Mouse (Mus musculus): Measurements from ENCODE around the gene Hdac11. TPM values are rescaled to one million over a fixed set of nuclear protein-coding genes. Genes with fewer than 3 reads are reported as not detected.

Gene Hdac11
- polyA plus RNA-seq, 1 experiment from 2014 or later = 16.2 TPM

DNA sequence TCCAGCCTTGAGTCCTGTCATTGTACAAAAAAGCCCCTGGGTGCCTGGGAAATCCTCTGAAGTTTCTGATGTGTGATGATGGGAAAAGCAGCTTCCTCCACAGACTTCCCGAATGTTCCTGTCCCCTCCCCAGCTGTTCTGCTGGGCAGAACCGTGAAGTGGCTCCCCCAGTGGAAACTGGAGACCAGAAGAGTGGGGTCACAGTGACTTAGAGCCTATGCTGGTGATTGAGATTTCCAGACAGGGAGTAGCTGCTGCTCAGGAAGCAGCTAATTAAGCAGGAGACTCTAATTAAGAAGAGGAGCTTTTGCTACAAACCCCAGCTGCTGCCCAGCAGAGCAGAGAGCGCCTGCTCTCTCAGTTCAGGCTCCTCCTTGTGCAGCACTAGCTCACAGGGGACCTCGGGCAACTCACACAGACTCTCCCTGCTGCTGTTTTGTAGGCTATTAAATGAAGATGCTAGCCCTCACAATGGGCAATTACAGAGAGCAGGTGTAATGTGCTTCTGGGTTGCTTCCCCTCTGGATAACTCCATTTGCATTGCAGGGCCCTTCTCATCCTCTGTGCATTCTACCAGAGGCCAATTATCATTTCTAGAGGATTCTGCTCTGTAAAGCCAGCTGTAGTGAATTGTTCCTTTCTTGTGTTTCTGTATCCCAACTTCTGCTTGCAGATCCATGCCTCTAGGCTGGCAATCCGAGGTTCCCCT, 9.9 kb upstream of the Hdac11 start:
- H3K27ac ChIP-seq = peak overlapping the region; percentile 16; the same call in 1 of the 2 replicates
- DNase-seq (ENCODE audit: low spot score) (peak; percentile 64), ATAC-seq (replicated peaks; ENCODE audit: low FRiP score, low read depth) (peak; percentile 58)
- H3K4me3 ChIP-seq (replicated peaks; ENCODE audit: low read depth, low read length) = no peak overlapping the region
- H3K27me3 ChIP-seq (ENCODE audit: insufficient read depth, low read length) = no peaks in the 10 kb centered on the region
- no peak overlapping the region for H3K9ac ChIP-seq (ENCODE audit: low read depth, low read length)
- 0 out of 2 replicates have a peak, but pooled peaks cover 3% of the 10 kb centered on the region for H3K4me1 ChIP-seq (replicated peaks; ENCODE audit: insufficient read depth, low read length)
- 0 out of 2 replicates have a peak, but pooled peaks have one; percentile 24 for TF ChIP-seq CTCF (IDR thresholded peaks at IDR 0.05; ENCODE audit: low read depth)
- WGBS = 24% methylated on average over 5 of the region's 5 CpGs
- H3K36me3 ChIP-seq (ENCODE audit: insufficient read depth, low read length) = no peaks in the 10 kb centered on the region
- H3K4me2 ChIP-seq (ENCODE audit: low read length) = no peak overlapping the region
- no peaks in the 10 kb centered on the region for H3K9me3 ChIP-seq (replicated peaks; ENCODE audit: low read length)

DNA sequence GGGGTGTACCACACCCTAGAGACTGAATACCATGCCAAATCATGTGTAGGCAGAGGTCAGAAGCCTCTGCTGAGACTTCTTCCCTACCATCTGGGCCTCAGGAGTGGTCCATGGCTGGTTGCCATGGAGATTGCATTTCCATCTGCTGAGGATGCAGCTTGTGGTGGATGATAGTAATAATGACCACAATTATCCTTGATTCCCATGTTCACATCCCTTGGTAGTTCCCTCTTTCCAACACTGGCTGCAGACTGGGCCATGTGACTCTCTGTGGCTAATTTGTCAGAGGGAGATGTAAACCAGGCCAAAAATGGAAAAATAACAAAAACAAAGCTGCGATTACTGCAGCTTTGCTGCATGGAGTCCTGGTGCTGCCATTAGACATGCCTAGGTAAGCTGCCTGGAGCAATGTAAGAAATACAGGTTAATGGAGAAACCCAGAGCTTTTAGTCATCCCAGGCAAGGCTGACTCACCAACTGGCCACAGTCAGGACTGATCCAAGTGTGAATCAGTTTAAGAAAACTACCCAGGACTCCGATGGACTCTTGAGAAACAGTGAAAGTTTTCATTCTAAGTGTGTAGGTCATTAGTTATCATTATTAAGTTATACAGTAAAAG, 9.2 kb upstream of the Hdac11 start:
- H3K27me3 ChIP-seq (ENCODE audit: insufficient read depth, low read length) = no peaks in the 10 kb centered on the region
- H3K9ac ChIP-seq (ENCODE audit: low read depth, low read length) = no peak overlapping the region
- 0 out of 2 replicates have a peak, but pooled peaks cover 3% of the 10 kb centered on the region for H3K4me1 ChIP-seq (replicated peaks; ENCODE audit: insufficient read depth, low read length)
- H3K27ac ChIP-seq = no peak overlapping the region; the same call in 1 of the 2 replicates
- no peaks in the 10 kb centered on the region for H3K9me3 ChIP-seq (replicated peaks; ENCODE audit: low read length)
- WGBS = 70% methylated on average over 2 of the region's 2 CpGs
- DNase-seq (ENCODE audit: low spot score) (no peak), ATAC-seq (replicated peaks; ENCODE audit: low FRiP score, low read depth) (no peak)
- no peak overlapping the region for H3K4me2 ChIP-seq (ENCODE audit: low read length)
- TF ChIP-seq CTCF (IDR thresholded peaks at IDR 0.05; ENCODE audit: low read depth) = no peak
- H3K36me3 ChIP-seq (ENCODE audit: insufficient read depth, low read length) = no peaks in the 10 kb centered on the region
- no peak overlapping the region for H3K4me3 ChIP-seq (replicated peaks; ENCODE audit: low read depth, low read length)

DNA sequence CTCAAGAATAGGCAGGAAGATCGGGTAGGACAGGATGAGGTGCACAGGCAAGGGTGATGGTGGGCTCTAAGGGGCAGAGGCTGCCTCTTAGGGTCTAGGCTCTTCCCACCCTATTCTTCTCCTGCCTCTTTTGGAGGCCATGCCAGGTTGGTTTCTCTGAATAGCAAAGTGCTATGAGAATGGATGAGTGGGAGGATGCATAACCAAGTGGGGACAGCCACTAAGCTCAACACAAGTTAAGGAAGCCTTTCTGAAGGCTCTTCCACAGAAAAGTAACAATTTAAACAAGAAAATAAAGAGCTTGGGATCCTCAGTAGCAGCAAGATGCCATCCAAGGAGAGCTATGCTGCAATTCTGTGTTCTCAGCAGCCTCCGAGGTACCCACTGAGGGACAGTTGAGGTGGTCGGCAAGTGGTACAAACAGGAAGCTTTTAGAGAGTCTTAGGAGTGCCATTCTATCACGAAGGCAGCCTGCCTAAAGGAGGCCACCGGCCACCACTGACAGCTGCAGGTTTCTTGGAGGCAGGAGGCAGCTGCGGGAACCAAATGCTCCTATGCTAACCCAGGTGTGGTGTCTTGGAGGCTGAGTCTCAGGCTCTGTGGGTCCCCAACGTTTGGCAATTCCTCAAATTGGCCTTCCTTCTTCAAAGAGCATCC, 3.4 kb upstream of the Hdac11 start:
- ATAC-seq (replicated peaks; ENCODE audit: low FRiP score, low read depth) (no peak), DNase-seq (ENCODE audit: low spot score) (no peak)
- H3K4me1 ChIP-seq (replicated peaks; ENCODE audit: insufficient read depth, low read length) = no peaks in the 10 kb centered on the region
- H3K4me3 ChIP-seq (replicated peaks; ENCODE audit: low read depth, low read length) = no peak overlapping the region
- 37% methylated on average over 7 of the region's 7 CpGs for WGBS
- H3K27me3 ChIP-seq (ENCODE audit: insufficient read depth, low read length) = no peaks in the 10 kb centered on the region
- no peaks in the 10 kb centered on the region for H3K36me3 ChIP-seq (ENCODE audit: insufficient read depth, low read length)
- H3K9ac ChIP-seq (ENCODE audit: low read depth, low read length) = no peak overlapping the region
- 0 out of 2 replicates have a peak overlapping the region, but pooled peaks have one; percentile 36 for H3K4me2 ChIP-seq (ENCODE audit: low read length)
- no peaks in the 10 kb centered on the region for H3K9me3 ChIP-seq (replicated peaks; ENCODE audit: low read length)
- no peak overlapping the region for H3K27ac ChIP-seq
- no peak for TF ChIP-seq CTCF (IDR thresholded peaks at IDR 0.05; ENCODE audit: low read depth)

GRCm38 (mm10) chr6:91153549-91154064, 2.9 kb upstream of the Hdac11 start:
- no peak overlapping the region for H3K9ac ChIP-seq (ENCODE audit: low read depth, low read length)
- no peaks in the 10 kb centered on the region for H3K9me3 ChIP-seq (replicated peaks; ENCODE audit: low read length)
- H3K36me3 ChIP-seq (ENCODE audit: insufficient read depth, low read length) = no peaks in the 10 kb centered on the region
- DNase-seq (ENCODE audit: low spot score) = peak; percentile 78
- no peak for TF ChIP-seq CTCF (IDR thresholded peaks at IDR 0.05; ENCODE audit: low read depth)
- H3K4me1 ChIP-seq (replicated peaks; ENCODE audit: insufficient read depth, low read length) = peaks cover under 1% of the 10 kb centered on the region; the same call in 1 of the 2 replicates
- 2% methylated on average over 10 of the region's 10 CpGs for WGBS
- no peaks in the 10 kb centered on the region for H3K27me3 ChIP-seq (ENCODE audit: insufficient read depth, low read length)
- H3K27ac ChIP-seq = no peak overlapping the region
- no peak overlapping the region for H3K4me3 ChIP-seq (replicated peaks; ENCODE audit: low read depth, low read length)
- H3K4me2 ChIP-seq (ENCODE audit: low read length) = peak overlapping the region; percentile 36; the same call in 1 of the 2 replicates
- no peak for ATAC-seq (replicated peaks; ENCODE audit: low FRiP score, low read depth)

DNA sequence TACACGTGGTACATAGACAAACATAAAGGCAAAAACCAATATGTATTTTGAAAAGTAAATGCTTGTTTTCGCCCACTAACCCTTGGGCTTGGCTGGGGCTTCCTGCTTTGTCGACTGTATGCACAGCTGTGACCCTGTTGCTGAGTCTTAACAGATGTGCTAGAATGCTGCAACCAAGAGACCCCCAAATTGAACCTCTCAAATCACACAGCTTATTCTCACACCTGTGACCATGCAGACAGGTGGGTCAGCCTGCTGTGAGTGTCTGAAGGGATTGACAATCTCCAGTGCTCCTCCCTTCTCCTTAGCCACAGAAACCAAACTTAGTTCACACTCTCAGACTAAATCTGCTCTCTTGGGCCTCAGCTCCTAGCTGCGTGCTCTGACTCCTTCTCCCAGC, 1.8 kb upstream of the Hdac11 start:
- H3K4me1 ChIP-seq (replicated peaks; ENCODE audit: insufficient read depth, low read length) = peaks cover 8% of the 10 kb centered on the region; the same call in 1 of the 2 replicates
- H3K27ac ChIP-seq = no peak overlapping the region
- no peaks in the 10 kb centered on the region for H3K36me3 ChIP-seq (ENCODE audit: insufficient read depth, low read length)
- H3K27me3 ChIP-seq (ENCODE audit: insufficient read depth, low read length) = no peaks in the 10 kb centered on the region
- no peaks in the 10 kb centered on the region for H3K9me3 ChIP-seq (replicated peaks; ENCODE audit: low read length)
- DNase-seq (ENCODE audit: low spot score) (no peak), ATAC-seq (replicated peaks; ENCODE audit: low FRiP score, low read depth) (no peak)
- no peak overlapping the region for H3K9ac ChIP-seq (ENCODE audit: low read depth, low read length)
- TF ChIP-seq CTCF (IDR thresholded peaks at IDR 0.05; ENCODE audit: low read depth) = no peak
- H3K4me3 ChIP-seq (replicated peaks; ENCODE audit: low read depth, low read length) = no peak overlapping the region
- 66% methylated on average over 4 of the region's 4 CpGs for WGBS
- no peak overlapping the region for H3K4me2 ChIP-seq (ENCODE audit: low read length)

DNA sequence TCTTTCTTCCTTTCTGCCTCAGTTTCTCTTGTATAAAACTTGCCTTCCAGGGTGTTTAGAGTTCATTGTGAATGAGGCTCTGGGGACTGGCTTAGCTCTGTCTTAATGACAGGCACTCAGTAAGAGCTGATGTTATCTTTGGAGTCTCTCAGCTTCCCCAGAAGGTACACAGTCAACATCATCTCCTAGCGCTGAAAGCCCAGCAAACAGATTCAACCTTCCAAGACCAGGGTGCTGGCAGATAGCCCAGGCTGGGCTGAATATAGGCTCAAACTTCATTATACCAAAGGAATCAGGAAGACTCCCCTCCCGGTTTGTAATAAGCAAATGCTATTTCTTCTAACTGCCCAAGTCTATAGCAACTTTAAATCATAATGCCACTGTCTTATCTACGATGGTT, 1.2 kb upstream of the Hdac11 start:
- TF ChIP-seq CTCF (IDR thresholded peaks at IDR 0.05; ENCODE audit: low read depth) = no peak
- no peaks in the 10 kb centered on the region for H3K27me3 ChIP-seq (ENCODE audit: insufficient read depth, low read length)
- no peak for ATAC-seq (replicated peaks; ENCODE audit: low FRiP score, low read depth)
- no peaks in the 10 kb centered on the region for H3K9me3 ChIP-seq (replicated peaks; ENCODE audit: low read length)
- 63% methylated on average over 3 of the region's 3 CpGs for WGBS
- H3K4me3 ChIP-seq (replicated peaks; ENCODE audit: low read depth, low read length) = no peak overlapping the region
- DNase-seq (ENCODE audit: low spot score) = no peak
- peaks cover 8% of the 10 kb centered on the region; the same call in 1 of the 2 replicates for H3K4me1 ChIP-seq (replicated peaks; ENCODE audit: insufficient read depth, low read length)
- H3K4me2 ChIP-seq (ENCODE audit: low read length) = no peak overlapping the region
- no peaks in the 10 kb centered on the region for H3K36me3 ChIP-seq (ENCODE audit: insufficient read depth, low read length)
- H3K9ac ChIP-seq (ENCODE audit: low read depth, low read length) = no peak overlapping the region
- H3K27ac ChIP-seq = no peak overlapping the region
